Mouse (Mus musculus) frontal cortex, postnatal 25 days (tissue): ENCODE data around the gene Supt3.

Source experiments
- DNase-seq, 2 experiments: peaks; one replicate each; pipeline ENCODE4 v3.0.0; 2022; ENCODE audit warnings: low spot score in 2 of 2

Supt3 gene

DNA sequence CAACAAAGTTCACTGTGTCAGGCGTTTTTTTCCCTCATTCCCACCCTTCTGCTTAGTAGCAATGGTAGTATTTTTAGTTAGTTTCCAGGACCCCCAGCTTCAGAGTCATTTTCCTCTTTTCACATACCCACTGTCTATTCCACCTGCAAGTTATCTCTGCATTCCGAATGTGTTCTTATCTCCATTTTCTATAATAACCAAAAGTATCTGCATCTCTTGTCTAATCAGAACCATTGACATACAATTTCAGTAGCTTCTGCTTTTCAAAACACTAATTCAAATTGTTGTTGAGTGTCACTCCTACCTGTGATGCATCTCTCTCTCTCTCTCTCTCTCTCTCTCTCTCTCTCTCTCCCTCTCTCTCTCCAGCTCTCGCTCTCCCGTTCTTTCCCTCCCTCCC is 3.4 kb downstream of the Supt3 start:
- no peak for DNase-seq

DNA sequence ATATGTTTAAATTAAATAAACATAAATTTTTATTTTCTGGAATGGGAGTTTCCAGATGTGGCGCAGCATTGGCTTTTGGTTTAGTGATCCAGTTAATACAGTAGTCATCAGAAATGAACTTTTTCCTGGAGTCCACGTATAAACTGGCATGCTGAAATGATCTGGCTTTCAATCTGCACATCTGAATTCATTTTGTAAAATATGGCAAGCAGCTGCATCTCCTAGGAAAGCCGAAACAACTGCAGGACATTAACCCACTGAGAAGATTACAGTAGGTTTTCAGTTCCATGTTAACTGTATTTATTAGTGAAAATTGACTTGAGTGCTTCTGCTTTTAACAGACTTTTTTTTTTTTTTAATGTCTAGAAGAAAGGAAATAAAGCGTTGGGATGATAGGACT is 5.4 kb downstream of the Supt3 start:
- DNase-seq = no peak

DNA sequence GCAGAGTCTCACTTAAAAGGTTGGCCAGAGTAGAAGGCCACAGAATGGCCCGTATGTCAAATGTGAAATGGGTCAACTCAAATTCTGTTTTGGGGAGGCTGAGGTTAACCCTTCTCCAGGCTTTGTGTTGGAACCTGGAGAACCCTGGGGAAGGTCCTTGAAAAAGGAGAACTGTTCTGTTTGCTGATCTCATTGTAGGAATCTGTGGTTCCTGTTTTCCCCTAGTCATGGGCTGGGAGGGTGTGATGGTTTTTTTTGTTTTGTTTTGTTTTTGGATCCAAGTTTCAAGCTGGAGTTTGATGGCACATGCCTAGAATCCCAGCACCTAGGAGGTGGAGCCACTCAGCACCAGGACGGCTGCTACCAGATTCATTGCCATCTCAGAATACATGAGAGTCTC is 6.2 kb downstream of the Supt3 start:
- no peak for DNase-seq

DNA sequence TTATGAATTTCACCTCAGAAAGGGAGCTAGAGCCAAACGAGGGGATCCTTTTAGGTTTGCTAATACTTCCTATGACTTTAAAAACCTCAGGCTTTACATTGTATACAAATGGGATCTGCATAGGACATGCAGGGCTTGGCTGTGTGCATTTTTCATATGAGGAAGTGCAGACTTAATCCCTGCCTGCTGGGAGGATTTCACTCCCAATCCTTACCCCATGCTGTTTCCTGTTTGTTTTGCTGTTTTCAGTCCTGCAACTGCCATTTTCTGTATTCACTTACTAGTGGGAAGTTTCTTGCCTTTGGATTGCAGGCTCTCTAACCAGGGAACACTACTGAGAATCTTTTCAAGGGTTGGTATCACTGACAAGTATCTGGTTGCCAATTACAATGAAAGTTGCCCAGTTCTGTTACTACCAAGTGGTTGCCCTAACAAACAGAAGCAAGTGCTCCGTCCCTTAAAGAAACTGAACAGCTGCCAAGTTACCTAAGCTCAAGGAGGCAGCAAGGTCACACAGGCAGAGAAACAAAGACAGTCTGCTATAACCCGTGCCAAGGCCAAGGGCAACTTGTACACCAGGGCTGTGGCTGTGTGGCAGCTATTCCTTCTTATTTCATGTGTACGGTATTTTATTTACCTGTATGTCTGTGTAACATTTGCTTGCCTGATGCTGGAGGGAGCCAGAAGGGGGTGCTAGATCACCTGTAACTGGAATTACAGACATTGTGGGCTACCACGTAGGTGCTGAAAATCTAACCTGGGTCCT is 12.2 kb downstream of the Supt3 start:
- DNase-seq = no peak

DNA sequence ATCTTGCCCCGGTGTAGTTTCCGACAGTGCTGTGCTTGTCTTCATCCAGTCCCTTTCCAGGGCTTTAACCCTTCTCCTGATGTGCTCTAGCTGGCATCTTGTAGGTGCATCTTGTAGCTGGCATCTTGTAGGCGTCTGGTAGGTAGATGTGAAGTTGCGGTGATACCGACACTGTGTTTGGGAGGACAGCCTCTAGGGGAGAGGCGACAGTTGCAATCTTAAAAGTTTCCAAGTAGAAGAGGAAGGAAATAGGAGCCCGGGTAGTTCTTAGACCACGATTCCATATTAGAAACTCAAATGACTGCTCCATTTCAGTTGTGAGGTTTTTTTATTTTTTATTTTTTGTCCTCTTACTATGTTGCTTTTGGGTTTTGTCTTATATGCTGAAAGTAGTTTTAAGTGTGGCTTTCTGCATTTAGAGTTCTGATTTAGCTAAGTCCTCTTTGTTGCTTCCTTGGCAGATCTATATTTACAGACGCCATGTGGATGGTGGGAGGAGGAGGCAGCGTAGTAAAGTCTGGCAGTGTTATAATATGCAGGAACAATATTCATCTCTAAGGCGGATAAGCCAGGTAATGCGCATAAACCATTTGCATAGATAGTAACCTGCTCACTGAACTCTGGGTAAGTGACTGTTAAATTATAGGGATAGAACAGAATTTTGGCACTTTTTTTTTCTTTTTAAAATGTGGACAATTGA is 15.4 kb downstream of the Supt3 start:
- no peak for DNase-seq

DNA sequence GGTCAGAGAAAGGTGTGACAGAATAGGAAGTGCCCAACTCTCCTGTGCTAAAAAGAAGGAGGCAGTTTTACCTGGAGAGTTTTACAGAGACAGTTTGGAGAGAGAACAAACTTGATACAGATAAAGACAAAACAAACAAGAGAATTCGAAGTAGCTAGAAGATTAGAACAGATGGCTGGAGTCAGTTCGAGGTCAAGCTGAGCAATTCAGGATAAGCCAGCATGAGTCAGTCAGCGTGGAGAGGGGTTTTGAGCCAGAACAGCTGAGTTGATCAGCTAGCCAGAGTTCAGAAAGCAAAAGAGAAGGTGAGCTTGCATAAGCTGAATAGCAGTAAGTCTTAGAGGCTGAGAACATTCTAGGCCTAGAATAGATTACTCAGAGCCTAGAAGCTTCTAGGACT is 20.4 kb downstream of the Supt3 start:
- DNase-seq = no peak

DNA sequence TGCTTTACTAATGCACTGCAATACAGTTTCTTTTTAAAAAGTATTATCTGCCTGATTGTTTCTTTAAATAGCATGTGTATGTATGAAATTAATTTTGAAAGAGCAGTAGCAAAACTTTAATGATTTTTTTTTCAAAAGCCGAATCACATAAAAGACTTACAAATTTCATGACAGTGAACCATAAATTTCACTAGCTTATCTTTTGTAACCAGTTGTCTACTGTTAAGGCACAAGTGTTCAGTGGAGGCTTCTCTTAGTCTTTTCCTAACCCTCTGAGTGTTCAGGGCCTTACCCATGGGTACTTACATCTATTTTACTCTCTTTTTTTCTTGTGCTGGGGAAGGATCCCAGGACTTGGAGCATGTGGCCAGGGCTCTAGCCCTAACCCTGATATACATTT is 30.1 kb downstream of the Supt3 start:
- DNase-seq = no peak

DNA sequence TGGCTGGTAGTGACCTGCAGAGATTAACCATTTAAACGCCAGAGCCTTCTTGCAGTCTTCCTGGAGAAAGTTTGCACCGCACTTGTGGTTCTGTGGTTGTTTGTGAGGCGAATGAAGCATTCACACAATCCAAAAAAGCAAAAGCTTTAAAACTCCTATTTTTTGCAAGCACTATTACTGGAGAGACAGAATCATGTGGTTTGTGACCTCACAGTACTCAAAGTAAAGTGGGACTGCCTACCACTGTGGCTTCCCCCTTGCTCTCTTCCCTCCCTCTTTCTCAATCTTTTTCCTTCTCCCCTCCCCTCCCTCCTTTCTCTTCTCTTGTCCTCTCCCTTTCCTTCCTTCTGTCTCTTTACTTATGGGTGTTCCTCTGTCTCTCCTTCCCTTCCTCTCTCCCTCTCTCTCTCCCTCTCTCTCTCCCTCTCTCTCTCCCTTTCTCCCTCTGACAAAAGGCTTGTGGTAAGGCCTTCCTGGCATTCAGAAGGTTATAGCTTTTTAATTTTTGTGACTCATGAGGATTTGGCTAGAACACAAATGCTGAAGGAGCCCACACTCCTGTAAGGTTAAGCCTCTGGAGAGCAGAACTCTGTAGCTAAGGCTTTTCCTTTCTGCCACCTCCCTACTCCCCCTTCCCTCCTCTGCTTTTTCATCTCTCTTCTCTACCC is 37.7 kb downstream of the Supt3 start, which contains the start of gene Runx2:
Gene Runx2 (minus strand): TSS at position 290 of the 668 bp plus-strand sequence.
- DNase-seq = no peak

DNA sequence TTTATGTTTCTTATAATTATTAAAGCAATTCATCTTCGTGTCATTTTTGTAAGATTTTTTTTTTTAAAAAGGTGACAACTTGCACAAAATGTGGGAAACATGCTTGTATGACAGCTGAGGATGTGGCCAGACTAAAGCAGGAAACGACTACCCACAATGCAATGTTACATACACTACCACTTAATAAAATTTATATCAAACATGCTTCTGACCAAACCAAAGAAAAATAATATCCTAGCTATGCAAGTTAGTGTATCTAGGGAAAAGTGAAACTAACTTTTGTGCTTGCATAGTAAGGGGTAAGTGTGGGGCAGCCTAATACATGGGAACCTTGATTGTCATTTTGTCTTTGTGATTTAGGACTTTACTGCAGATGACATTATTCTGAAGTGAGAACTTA is 41.9 kb downstream of the Supt3 start:
- DNase-seq = no peak

DNA sequence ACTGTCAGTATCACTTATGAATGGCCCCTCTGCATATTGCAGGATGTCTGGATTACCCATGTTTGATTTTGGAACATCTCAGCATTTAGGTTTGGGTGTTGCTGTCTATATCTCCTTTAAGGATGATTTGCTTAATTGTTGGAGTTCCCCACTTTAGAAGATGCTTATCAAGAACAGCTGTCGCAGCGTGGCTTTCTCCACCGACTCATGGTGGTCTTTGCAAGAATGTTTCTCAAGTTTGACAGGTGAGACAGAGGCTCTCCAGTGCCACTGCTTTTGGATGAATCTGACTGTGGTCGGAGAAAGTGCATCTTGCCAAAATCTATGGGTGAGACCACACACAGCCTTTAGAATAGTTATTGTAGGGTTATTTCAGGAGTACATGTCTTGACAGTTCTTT is 42.9 kb downstream of the Supt3 start:
- no peak for DNase-seq

DNA sequence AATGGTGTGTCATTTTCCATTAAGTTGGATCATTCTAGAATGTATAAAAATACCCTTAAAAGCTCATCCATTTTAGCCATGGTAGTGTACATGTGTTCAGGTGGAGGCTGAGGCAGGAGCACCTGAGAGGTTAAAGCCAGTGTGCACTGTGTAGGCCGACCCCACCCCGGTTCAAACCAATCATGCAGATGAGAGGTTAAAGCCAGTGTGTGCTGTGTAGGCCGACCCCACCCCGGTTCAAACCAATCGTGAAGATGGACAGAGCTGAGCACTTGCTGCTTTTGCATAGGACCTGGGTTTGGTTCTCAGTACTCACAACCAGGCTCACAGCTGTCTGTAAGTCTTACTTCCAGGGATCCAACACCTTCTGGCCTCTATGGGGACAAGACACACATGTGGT is 45.0 kb downstream of the Supt3 start:
- DNase-seq = no peak

DNA sequence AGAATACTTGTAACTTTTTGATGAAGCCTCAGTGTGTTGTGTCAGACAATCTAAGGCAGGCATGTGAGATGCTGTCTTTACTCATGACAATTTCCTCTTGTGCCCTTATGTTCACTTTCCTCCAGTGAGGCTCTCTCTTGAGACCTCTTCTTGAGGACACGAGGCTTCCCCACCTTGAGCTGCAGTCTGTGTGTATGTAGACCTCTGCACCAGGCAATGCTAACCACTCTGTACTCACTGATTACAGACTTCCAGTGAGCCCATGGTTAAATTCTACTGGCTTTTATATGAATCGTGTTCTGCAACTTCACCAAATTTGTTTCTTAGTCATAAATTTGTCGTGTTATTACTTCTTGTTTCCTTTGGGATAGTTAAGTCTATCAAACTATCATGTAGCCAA is 50.2 kb downstream of the Supt3 start:
- DNase-seq = no peak

DNA sequence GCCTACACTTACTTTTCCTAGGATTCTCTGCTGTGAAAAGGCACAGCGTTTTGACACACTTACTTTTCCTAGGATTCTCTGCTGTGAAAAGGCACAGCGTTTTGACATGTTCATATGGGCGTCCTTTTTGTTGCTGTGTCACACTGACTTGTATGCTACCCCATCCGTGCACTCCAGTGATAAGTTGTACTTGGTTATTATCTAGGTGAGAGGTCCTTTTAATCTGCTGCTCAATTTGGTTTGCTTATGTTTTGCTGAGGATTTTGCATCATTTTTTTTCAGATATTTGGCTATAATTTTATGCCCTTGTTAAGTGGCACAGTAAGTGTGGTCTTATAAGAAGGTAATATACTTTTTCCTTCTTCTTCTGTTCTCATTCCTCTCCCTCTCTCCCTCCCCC is 51.0 kb downstream of the Supt3 start:
- DNase-seq = no peak

DNA sequence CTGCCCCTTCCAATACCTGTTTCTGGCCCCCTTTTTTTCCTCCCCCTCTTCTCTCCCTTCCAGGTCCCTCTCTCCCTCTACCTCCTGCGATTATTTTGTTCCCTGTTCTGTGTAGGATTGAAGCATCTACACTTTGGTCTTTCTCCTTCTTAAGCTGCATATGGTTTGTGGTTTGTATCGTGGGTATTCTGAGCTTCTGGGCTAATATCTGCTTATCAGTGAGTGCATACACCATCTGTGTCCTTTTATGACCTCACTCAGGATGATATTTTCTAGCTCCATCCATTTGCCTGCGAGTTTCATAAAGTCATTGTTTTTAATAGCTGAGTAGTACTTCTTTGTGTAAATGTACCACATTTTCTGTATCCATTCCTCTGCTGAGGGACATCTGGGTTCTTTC is 52.6 kb downstream of the Supt3 start:
- no peak for DNase-seq

DNA sequence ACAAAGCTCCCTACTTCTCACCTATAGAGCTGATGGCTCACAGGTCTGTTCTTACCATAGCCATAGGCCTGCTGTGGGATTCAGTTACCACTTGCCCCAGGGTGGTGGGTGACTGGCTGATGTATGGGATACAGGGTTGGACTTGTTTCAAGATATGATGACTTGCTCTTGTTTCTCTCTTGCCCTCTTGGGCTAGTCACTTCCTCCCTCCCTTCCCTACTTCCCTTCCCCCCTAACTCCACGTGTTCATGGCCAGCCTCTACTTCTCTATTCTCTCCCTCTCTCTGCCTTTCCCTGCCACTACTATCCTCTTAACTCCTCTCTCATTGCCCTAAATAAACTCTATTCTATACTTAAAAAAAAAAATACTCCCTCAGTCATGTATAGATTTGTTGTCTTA is 54.2 kb downstream of the Supt3 start:
- DNase-seq = no peak

DNA sequence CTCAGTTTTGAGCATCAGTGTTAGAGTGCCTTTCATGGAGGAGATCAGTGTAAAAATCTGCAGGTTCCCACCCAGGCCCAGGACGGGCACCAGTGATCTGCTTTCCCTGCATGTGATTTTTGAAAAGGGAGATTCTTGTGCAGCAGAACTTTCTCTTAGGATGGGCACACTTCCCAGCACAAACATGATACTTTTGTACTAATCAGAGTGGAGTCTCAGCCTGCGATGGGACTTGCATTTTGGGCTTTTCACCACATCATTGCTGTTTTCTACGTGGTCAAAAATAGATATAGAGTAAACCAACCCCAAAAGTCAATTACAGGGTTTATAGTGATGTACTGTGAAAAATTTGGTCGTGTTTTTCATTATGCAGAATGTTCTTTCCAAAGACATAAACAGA is 65.2 kb downstream of the Supt3 start:
- DNase-seq = no peak

DNA sequence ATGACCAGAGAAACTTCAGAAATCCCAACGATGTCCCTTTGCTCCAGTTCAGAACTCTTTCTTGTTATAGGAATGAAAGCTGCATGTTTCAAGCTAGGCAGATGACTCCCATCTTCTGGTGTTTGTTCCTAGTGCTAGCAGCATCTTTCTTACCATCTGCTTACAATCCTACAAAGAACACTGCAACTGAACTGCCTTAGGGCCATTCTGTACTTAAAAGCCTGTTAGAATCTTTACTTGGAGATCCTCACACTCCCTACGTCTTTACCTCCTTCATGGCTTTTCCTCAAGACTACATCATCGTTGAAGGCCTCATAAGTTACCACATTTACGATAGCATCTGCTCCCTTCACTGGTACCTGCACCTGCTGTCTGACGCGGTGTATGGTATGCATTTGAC is 86.2 kb downstream of the Supt3 start:
- no peak for DNase-seq

DNA sequence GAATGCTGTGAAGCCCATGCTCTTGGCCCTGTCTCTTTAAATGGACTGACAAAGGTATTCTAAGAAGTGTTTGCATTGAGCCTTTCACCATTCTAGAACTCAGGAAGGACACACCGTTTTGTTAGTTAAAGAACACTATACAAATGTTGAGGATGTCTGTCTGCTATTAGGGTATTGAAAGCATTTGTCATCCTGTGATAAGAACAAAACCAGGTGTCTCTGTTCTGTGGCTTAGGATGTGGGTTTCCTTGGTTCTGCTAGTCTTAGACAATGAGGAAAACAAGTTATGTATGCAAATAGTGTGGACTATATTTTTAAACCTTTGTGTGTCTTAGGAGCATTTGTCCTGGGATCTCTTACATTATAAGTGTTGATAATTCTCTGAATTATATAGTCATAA is 116.6 kb downstream of the Supt3 start:
- no peak for DNase-seq

DNA sequence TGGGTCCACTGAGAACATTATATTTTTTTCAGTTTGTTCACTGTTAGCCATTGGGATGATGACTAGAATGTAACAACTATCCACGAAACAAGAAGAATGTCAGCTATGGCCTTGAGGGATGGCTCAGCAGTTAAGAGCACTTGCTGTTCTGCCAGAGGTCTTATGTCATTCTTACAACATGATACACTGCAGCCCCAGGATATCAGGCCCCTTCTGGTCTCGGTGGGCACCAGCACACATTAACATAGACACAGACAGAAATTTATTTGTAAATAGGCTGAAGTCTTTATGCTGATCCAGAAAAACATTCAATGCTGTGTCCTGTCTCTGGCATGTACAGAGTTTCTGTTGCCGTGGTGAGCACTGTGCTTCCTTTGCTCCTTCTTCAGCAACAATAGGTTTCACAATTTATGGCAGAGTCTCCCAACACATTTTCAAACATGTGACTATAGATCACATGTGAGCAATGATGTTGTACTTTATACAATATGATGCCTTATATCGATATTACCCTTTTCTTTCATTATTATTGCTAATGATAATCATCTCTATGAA is 166.7 kb downstream of the Supt3 start:
- DNase-seq = no peak

DNA sequence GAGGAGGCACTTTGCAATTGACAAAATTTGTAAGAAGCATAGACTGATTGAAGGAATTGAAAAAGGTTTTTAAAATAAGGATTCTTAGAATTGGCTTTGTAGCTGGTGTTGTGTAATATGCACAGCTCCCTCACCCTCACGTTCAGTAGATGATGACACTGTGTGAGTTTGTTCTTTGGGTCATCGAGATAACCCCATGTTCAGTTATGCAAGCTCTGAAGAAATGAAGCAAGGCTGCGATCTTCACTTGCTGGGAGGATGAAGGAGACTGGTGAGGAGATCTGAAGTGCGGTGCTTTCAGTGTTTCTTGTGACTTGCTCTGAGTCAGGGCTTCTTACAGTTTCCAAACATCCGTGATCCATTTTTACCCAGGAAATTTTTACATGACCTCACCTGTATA is 168.4 kb downstream of the Supt3 start:
- DNase-seq = no peak

DNA sequence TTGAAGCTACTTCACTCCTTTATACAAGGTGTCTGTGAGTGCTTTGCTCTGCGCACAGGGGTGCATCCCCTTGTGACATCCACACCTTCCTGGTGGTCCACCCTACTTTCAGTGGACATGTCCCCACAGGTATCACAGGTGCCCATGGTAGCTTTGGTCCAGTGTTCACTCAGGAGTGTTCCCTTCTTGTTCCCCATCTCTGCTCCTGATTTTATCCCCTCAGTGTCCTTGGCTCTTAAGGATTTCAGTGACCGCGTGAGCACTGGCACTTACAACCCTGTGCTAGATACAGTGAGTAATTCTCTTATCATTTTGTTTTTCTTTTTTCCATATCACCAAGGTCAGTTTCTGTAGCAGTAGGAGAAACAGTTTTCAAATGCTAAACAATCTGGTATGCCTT is 171.4 kb downstream of the Supt3 start:
- no peak for DNase-seq

DNA sequence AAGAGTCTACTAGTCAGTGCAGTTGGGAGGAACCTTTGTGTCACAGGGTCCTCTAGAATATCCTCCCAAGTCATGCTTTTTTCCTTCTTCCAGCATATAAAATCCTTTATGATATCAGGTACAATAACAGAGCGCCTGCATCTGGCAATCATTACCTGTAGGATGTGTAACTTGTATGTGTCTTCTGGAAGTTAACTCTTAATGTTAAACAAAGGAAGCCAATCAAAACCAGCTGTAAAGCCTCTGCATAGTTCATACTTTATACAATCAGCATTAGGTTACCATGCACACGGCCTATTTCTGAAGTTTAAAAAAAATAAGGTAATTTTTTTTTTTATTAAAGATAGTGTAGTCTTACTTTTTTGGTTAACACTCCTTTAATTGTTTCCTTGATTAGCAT is 179.7 kb downstream of the Supt3 start:
- DNase-seq = no peak
